Mouse (Mus musculus): ENCODE results near the gene Them7. TPM values are rescaled to one million over a fixed set of nuclear protein-coding genes. Genes with fewer than 3 reads are reported as not detected.

The Them7 gene
- polyA plus RNA-seq, 1 experiment: not detected

DNA sequence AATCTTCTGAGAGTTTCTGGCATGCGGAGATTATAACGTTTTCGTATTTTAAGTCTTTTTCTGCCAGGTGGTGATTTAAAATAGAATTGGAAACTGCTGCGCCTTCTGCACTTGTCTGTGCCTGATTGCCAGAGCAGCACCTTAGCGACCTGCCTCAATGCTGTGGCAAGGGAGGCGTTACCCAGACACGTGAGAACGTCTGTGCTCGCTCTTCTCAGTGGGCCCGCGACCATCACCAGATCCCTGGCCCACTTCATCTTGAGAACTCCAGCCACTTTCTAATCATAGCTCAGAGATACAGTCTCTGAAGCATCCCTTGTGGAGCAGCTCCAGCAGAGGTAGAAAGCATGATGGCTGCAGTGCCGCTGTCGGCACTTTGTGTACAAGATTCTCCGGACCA, 146.6 kb downstream of the Them7 start:
- Histone ChIP-seq H3K27me3 (ENCODE audit: control insufficient read depth, insufficient read depth, insufficient read length) (no peaks in the 10 kb centered on the region), H3K79me3 (ENCODE audit: low read depth) (no peaks in the 10 kb centered on the region), H3K36me3 (ENCODE audit: control insufficient read depth, insufficient read depth) (no peaks in the 10 kb centered on the region), H3K4me3 (ENCODE audit: insufficient read depth, poor library complexity, severe bottlenecking) (no peak overlapping the region), H3K79me2 (ENCODE audit: control insufficient read depth, insufficient read depth) (no peaks in the 10 kb centered on the region), H3ac (ENCODE audit: control insufficient read depth, insufficient read length, low read depth) (no peak overlapping the region)
- no peak for TF ChIP-seq FOSL1 (IDR thresholded peaks at IDR 0.05; ENCODE audit: insufficient read depth, low read length, poor library complexity, severe bottlenecking)
- TF ChIP-seq MYOD1 (IDR thresholded peaks at IDR 0.05; ENCODE audit: control insufficient read depth, insufficient read length, low read depth): no peak
- no peak for TF ChIP-seq CEBPB (IDR thresholded peaks at IDR 0.05; ENCODE audit: low read depth)
- no peak for TF ChIP-seq CTCF (IDR thresholded peaks at IDR 0.05; ENCODE audit: control insufficient read depth, insufficient read depth, insufficient read length)
- TF ChIP-seq MAX (IDR thresholded peaks at IDR 0.05): no peak
- no peak for TF ChIP-seq MYOG (IDR thresholded peaks at IDR 0.05; ENCODE audit: control insufficient read depth, extremely low read depth, insufficient read length)
- TF ChIP-seq USF1 (IDR thresholded peaks at IDR 0.05; ENCODE audit: low read depth): no peak

GRCm38 (mm10) chr2:105372156-105372555, 148.0 kb downstream of the Them7 start:
- Histone ChIP-seq H3ac (ENCODE audit: control insufficient read depth, insufficient read length, low read depth) (no peak overlapping the region), H3K4me3 (ENCODE audit: insufficient read depth, poor library complexity, severe bottlenecking) (no peak overlapping the region)
- no peak for TF ChIP-seq MAX (IDR thresholded peaks at IDR 0.05)
- TF ChIP-seq FOSL1 (IDR thresholded peaks at IDR 0.05; ENCODE audit: insufficient read depth, low read length, poor library complexity, severe bottlenecking): no peak
- TF ChIP-seq MYOG (IDR thresholded peaks at IDR 0.05; ENCODE audit: control insufficient read depth, extremely low read depth, insufficient read length): no peak
- TF ChIP-seq CEBPB (IDR thresholded peaks at IDR 0.05; ENCODE audit: low read depth): no peak
- TF ChIP-seq CTCF (IDR thresholded peaks at IDR 0.05; ENCODE audit: control insufficient read depth, insufficient read depth, insufficient read length): no peak
- TF ChIP-seq USF1 (IDR thresholded peaks at IDR 0.05; ENCODE audit: low read depth): no peak
- TF ChIP-seq MYOD1 (IDR thresholded peaks at IDR 0.05; ENCODE audit: control insufficient read depth, insufficient read length, low read depth): no peak

GRCm38 (mm10) chr2:105372727-105373126, 148.6 kb downstream of the Them7 start:
- Histone ChIP-seq H3K79me3 (ENCODE audit: low read depth) (no peaks in the 10 kb centered on the region), H3K36me3 (ENCODE audit: control insufficient read depth, insufficient read depth) (no peaks in the 10 kb centered on the region)
- TF ChIP-seq FOSL1 (IDR thresholded peaks at IDR 0.05; ENCODE audit: insufficient read depth, low read length, poor library complexity, severe bottlenecking) (no peak), MYOG (IDR thresholded peaks at IDR 0.05; ENCODE audit: control insufficient read depth, extremely low read depth, insufficient read length) (no peak), USF1 (IDR thresholded peaks at IDR 0.05; ENCODE audit: low read depth) (no peak), CEBPB (IDR thresholded peaks at IDR 0.05; ENCODE audit: low read depth) (no peak), MYOD1 (IDR thresholded peaks at IDR 0.05; ENCODE audit: control insufficient read depth, insufficient read length, low read depth) (no peak), MAX (IDR thresholded peaks at IDR 0.05) (no peak), CTCF (IDR thresholded peaks at IDR 0.05; ENCODE audit: control insufficient read depth, insufficient read depth, insufficient read length) (no peak)

More at GRCm38 (mm10) chr2:105372156-105372555, 148.0 kb downstream of the Them7 start:
- no peaks in the 10 kb centered on the region for H3K79me3 ChIP-seq (ENCODE audit: low read depth)
- H3K27me3 ChIP-seq (ENCODE audit: control insufficient read depth, insufficient read depth, insufficient read length): no peaks in the 10 kb centered on the region
- H3K36me3 ChIP-seq (ENCODE audit: control insufficient read depth, insufficient read depth): no peaks in the 10 kb centered on the region
- no peaks in the 10 kb centered on the region for H3K79me2 ChIP-seq (ENCODE audit: control insufficient read depth, insufficient read depth)

DNA sequence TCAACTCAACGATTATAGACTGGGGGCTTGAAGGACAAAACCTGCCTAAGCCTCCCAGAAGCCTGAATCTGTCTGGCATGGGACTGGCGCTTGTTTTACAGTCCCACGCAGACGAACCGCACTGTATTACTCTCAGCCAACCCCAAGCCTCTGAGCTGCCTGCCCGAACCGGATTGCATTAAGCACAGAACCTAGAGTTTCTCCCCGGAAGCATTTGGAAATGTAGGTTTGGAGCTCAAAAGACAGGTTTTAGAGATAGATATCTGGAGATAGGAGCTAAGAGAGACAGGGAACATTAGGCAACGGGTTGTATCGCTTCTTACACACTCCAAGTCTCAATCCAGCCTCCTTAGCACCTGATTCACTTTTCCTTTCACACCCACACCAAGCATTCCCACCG, 149.5 kb downstream of the Them7 start:
- TF ChIP-seq FOSL1 (IDR thresholded peaks at IDR 0.05; ENCODE audit: insufficient read depth, low read length, poor library complexity, severe bottlenecking) (no peak), CEBPB (IDR thresholded peaks at IDR 0.05; ENCODE audit: low read depth) (no peak), USF1 (IDR thresholded peaks at IDR 0.05; ENCODE audit: low read depth) (no peak), MAX (IDR thresholded peaks at IDR 0.05) (no peak), MYOD1 (IDR thresholded peaks at IDR 0.05; ENCODE audit: control insufficient read depth, insufficient read length, low read depth) (no peak), CTCF (IDR thresholded peaks at IDR 0.05; ENCODE audit: control insufficient read depth, insufficient read depth, insufficient read length) (no peak), MYOG (IDR thresholded peaks at IDR 0.05; ENCODE audit: control insufficient read depth, extremely low read depth, insufficient read length) (no peak)
- no peaks in the 10 kb centered on the region for H3K27me3 ChIP-seq (ENCODE audit: control insufficient read depth, insufficient read depth, insufficient read length)

More at GRCm38 (mm10) chr2:105372727-105373126, 148.6 kb downstream of the Them7 start:
- Histone ChIP-seq H3ac (ENCODE audit: control insufficient read depth, insufficient read length, low read depth) (no peak overlapping the region), H3K27me3 (ENCODE audit: control insufficient read depth, insufficient read depth, insufficient read length) (no peaks in the 10 kb centered on the region), H3K79me2 (ENCODE audit: control insufficient read depth, insufficient read depth) (no peaks in the 10 kb centered on the region), H3K4me3 (ENCODE audit: insufficient read depth, poor library complexity, severe bottlenecking) (no peak overlapping the region)

DNA sequence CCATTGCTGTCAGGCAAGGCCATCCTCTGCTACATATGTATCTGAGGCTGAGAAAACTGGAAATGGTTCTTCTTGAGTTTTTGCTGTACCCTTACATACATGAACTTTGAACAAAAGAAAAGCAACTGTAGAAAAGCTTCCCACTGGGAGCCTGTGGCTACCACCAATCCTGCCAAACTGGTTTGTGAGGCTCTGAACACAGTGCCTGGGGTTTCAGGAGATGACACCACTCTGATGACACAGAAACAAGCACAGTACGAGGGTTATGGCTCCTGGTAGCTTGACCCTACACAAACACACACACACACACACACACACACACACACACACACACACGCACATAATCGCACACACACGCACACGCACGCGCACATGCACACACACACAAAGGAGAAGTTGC, 151.1 kb downstream of the Them7 start:
- Histone ChIP-seq H3K36me3 (ENCODE audit: control insufficient read depth, insufficient read depth) (no peaks in the 10 kb centered on the region), H3K4me3 (ENCODE audit: insufficient read depth, poor library complexity, severe bottlenecking) (no peak overlapping the region), H3K79me2 (ENCODE audit: control insufficient read depth, insufficient read depth) (no peaks in the 10 kb centered on the region), H3ac (ENCODE audit: control insufficient read depth, insufficient read length, low read depth) (no peak overlapping the region), H3K79me3 (ENCODE audit: low read depth) (no peaks in the 10 kb centered on the region), H3K27me3 (ENCODE audit: control insufficient read depth, insufficient read depth, insufficient read length) (no peaks in the 10 kb centered on the region)
- no peak for TF ChIP-seq CTCF (IDR thresholded peaks at IDR 0.05; ENCODE audit: control insufficient read depth, insufficient read depth, insufficient read length)
- TF ChIP-seq FOSL1 (IDR thresholded peaks at IDR 0.05; ENCODE audit: insufficient read depth, low read length, poor library complexity, severe bottlenecking): no peak
- TF ChIP-seq CEBPB (IDR thresholded peaks at IDR 0.05; ENCODE audit: low read depth): no peak
- no peak for TF ChIP-seq MYOG (IDR thresholded peaks at IDR 0.05; ENCODE audit: control insufficient read depth, extremely low read depth, insufficient read length)
- TF ChIP-seq MAX (IDR thresholded peaks at IDR 0.05): no peak
- no peak for TF ChIP-seq USF1 (IDR thresholded peaks at IDR 0.05; ENCODE audit: low read depth)

More for the DNA sequence above, 149.5 kb downstream of the Them7 start:
- no peaks in the 10 kb centered on the region for H3K36me3 ChIP-seq (ENCODE audit: control insufficient read depth, insufficient read depth)
- no peak overlapping the region for H3K4me3 ChIP-seq (ENCODE audit: insufficient read depth, poor library complexity, severe bottlenecking)
- no peaks in the 10 kb centered on the region for H3K79me2 ChIP-seq (ENCODE audit: control insufficient read depth, insufficient read depth)
- no peaks in the 10 kb centered on the region for H3K79me3 ChIP-seq (ENCODE audit: low read depth)
- H3ac ChIP-seq (ENCODE audit: control insufficient read depth, insufficient read length, low read depth): no peak overlapping the region

DNA sequence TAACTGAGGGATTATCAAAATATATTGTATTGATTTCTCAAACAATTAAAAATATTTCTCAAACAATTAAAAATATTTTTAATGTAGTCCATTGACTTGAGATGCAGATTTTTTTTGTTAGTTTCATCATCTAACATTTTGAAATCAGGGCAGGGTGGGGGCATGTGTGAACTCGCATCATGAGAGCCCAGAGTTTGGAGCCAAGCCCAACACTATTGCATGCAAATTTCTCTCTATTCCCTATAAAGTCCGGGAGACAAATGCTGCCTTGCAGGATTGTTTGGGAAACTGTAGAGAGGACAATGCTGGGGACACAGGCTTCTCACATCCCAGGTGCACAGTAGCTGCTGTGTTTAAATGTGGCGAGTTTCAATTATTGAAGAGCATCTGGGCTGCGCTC, 151.6 kb downstream of the Them7 start:
- Histone ChIP-seq H3K27me3 (ENCODE audit: control insufficient read depth, insufficient read depth, insufficient read length) (no peaks in the 10 kb centered on the region), H3ac (ENCODE audit: control insufficient read depth, insufficient read length, low read depth) (no peak overlapping the region), H3K4me3 (ENCODE audit: insufficient read depth, poor library complexity, severe bottlenecking) (no peak overlapping the region), H3K79me2 (ENCODE audit: control insufficient read depth, insufficient read depth) (no peaks in the 10 kb centered on the region), H3K36me3 (ENCODE audit: control insufficient read depth, insufficient read depth) (no peaks in the 10 kb centered on the region), H3K79me3 (ENCODE audit: low read depth) (no peaks in the 10 kb centered on the region)
- no peak for TF ChIP-seq MAX (IDR thresholded peaks at IDR 0.05)
- no peak for TF ChIP-seq MYOG (IDR thresholded peaks at IDR 0.05; ENCODE audit: control insufficient read depth, extremely low read depth, insufficient read length)
- no peak for TF ChIP-seq FOSL1 (IDR thresholded peaks at IDR 0.05; ENCODE audit: insufficient read depth, low read length, poor library complexity, severe bottlenecking)
- TF ChIP-seq CTCF (IDR thresholded peaks at IDR 0.05; ENCODE audit: control insufficient read depth, insufficient read depth, insufficient read length): no peak
- no peak for TF ChIP-seq MYOD1 (IDR thresholded peaks at IDR 0.05; ENCODE audit: control insufficient read depth, insufficient read length, low read depth)
- no peak for TF ChIP-seq USF1 (IDR thresholded peaks at IDR 0.05; ENCODE audit: low read depth)
- no peak for TF ChIP-seq CEBPB (IDR thresholded peaks at IDR 0.05; ENCODE audit: low read depth)

Data from C2C12 (cell line).